Mouse (Mus musculus) liver, postnatal 0 days (tissue): ENCODE measurements at regions not wholly inside any gene's neighbourhood (a gene's known extent, or its start where the extent isn't known, plus 50 kb on each side); places are given as distances from the start of the nearest gene placed in this dataset.

ENCODE experiments used
- ATAC-seq: fragments of 200-750 bp; cut with Nextera tagmentation; 2 replicates; pipeline ENCODE4 v1.8.0; 2017; ENCODE audit warnings: mild to moderate bottlenecking, moderate library complexity
- DNase-seq: peaks from one replicate; pipeline ENCODE4 v3.0.0-alpha.2; 2016
- H3K27ac ChIP-seq: fragments of 300-500 bp; sonication (generic); 2 replicates; pipeline ENCODE4 v1.5.1; 2014; ENCODE audit warnings: antibody characterized with exemption, moderate library complexity, mild to moderate bottlenecking, low read depth
- H3K27me3 ChIP-seq: fragments of 300-500 bp; sonication (generic); 2 replicates; pipeline ENCODE4 v1.6.1; 2014; ENCODE audit warnings: low read length, control low read depth, mixed read lengths; ENCODE audit not compliant: insufficient read depth
- H3K36me3 ChIP-seq: fragments of 300-500 bp; sonication (generic); replicated peaks from 2 replicates; pipeline ENCODE4 v1.6.1; 2014; ENCODE audit warnings: mild to moderate bottlenecking, control low read depth, low read length, moderate library complexity, mixed read lengths; ENCODE audit not compliant: insufficient read depth
- H3K4me1 ChIP-seq: fragments of 300-500 bp; sonication (generic); 2 replicates; pipeline ENCODE4 v1.6.1; 2014; ENCODE audit warnings: antibody characterized with exemption, mild to moderate bottlenecking, control low read depth; ENCODE audit not compliant: insufficient read depth
- H3K4me2 ChIP-seq: fragments of 300-500 bp; sonication (generic); 2 replicates; pipeline ENCODE4 v1.6.1; 2014; ENCODE audit warnings: low read depth, mild to moderate bottlenecking, low read length, moderate library complexity, mixed read lengths
- H3K4me3 ChIP-seq: fragments of 300-500 bp; sonication (generic); 2 replicates; pipeline ENCODE4 v1.5.1; 2014; ENCODE audit warnings: low read depth, low read length
- H3K9ac ChIP-seq: fragments of 300-500 bp; sonication (generic); replicated peaks from 2 replicates; pipeline ENCODE4 v1.6.1; 2014; ENCODE audit warnings: mild to moderate bottlenecking, moderate library complexity
- H3K9me3 ChIP-seq: fragments of 300-500 bp; sonication (generic); 2 replicates; pipeline ENCODE4 v1.6.1; 2016; ENCODE audit warnings: mild to moderate bottlenecking, control low read depth, low read length, mixed read lengths
- CTCF ChIP-seq: sonication (generic); IDR thresholded peaks from 2 replicates; pipeline ENCODE4 v1.5.1; 2016; ENCODE audit warnings: antibody characterized with exemption, low read depth
- EP300 ChIP-seq: IDR thresholded peaks from 2 replicates; pipeline ENCODE4 v1.6.1; 2016; ENCODE audit warnings: antibody characterized with exemption, low read depth, mild to moderate bottlenecking
- WGBS: fragments of 180-500 bp; shearing (Covaris S2); extraction: QIAGEN DNeasy Blood & Tissue Kit; methylation state at CpG from one replicate; pipeline ENCODE4 v1.1.7; 2014; ENCODE audit not compliant: insufficient replicate concordance; 5-methylcytosine and 5-hydroxymethylcytosine counted together

DNA sequence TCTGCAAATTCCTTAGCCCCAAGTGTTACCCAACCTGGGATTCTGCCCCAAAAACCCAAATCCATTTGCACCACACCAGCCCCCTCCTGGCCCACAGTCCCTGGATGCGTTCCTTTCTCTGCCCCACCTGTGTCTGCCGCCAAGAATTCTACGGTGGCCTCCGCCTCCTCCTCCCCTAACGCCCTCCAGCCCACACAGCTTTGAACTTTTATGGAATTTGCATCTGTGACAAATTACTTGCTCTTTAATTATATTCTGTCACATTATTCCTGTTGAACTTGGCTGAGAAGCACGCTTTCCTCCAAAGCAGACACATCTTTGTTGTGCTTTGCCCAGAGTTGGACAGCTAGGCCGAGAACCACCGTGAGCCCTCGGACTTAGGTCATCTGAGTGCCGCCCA lies 131.8 kb upstream of the Cops8 start:
- Histone ChIP-seq H3K4me2 (no peak overlapping the region), H3K4me1 (no peaks in the 10 kb centered on the region), H3K9me3 (no peaks in the 10 kb centered on the region), H3K27ac (no peak overlapping the region), H3K9ac (no peak overlapping the region), H3K27me3 (no peaks in the 10 kb centered on the region), H3K4me3 (no peak overlapping the region), H3K36me3 (no peaks in the 10 kb centered on the region)
- ATAC-seq (no peak), DNase-seq (no peak)
- TF ChIP-seq EP300 (no peak), CTCF (no peak)
- WGBS, result 78% methylated on average over 10 of the region's 10 CpGs

DNA sequence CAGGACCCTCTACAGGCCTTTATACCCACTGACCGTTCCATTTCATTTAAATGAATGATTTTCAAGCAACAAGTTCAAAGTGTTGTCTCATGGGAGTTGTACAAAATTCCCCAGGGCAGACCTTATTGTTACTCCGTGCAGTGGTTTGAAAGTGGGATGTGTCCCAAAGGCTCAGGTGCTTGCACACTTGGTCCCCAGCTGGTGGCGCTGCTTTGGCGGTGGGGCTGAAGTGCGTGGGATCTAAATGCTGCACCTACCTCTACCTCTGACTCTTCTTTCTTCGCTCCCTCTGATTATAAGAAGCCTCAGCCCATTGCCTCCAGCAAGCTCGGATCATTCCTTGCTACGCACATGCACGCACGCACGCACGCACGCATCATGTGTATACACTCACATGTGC lies 131.0 kb upstream of the Cops8 start:
- 82% methylated on average over 13 of the region's 13 CpGs for WGBS
- Histone ChIP-seq H3K4me1 (no peaks in the 10 kb centered on the region), H3K27me3 (no peaks in the 10 kb centered on the region), H3K36me3 (no peaks in the 10 kb centered on the region), H3K4me2 (no peak overlapping the region), H3K27ac (no peak overlapping the region), H3K9ac (no peak overlapping the region), H3K4me3 (no peak overlapping the region), H3K9me3 (no peaks in the 10 kb centered on the region)
- TF ChIP-seq CTCF (no peak), EP300 (no peak)
- no peak for DNase-seq
- ATAC-seq, result no peak

DNA sequence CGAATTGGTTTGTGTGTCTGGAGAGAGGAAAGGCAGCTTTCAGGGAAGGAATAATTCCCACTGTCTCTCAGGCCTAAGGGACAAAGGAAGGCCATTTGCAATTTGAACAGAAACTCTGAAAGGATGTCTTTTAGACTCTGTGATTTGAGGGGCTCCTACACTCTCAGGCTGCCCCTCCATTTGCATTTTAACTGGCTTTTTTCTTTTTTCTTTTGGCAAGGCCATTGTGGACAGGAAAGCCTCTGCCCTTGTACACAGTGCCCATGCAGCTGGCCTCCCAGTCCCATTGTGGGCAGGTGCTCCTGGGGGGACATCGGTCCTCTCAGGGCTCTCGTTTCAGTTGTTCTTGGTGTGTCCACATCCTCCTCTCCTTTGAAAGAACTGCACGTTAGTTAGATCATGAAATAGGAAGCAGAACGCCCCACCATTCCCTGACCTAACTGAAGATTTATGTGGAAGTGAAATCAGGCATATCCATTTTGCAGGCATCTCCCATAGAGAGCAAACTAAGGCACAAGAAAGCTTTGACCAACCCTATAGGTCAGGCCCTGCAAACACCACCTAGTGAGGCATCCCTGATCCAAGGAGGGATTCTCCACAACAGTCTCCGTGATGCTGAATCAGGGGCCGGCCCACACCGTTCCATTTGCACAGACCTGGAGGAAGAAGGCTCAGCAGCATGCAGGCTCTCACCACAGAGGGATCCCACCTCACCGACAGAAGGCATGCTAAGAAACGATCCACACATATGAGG lies 127.5 kb upstream of the Cops8 start:
- WGBS, result 79% methylated on average over 10 of the region's 10 CpGs
- H3K9ac ChIP-seq, result no peak overlapping the region
- H3K4me2 ChIP-seq, result no peak overlapping the region
- H3K36me3 ChIP-seq, result no peaks in the 10 kb centered on the region
- H3K27me3 ChIP-seq, result no peaks in the 10 kb centered on the region
- H3K4me1 ChIP-seq, result no peaks in the 10 kb centered on the region
- no peak overlapping the region for H3K27ac ChIP-seq
- H3K9me3 ChIP-seq, result no peaks in the 10 kb centered on the region
- no peak overlapping the region for H3K4me3 ChIP-seq
- DNase-seq (no peak), ATAC-seq (no peak)
- TF ChIP-seq CTCF (no peak), EP300 (no peak)

DNA sequence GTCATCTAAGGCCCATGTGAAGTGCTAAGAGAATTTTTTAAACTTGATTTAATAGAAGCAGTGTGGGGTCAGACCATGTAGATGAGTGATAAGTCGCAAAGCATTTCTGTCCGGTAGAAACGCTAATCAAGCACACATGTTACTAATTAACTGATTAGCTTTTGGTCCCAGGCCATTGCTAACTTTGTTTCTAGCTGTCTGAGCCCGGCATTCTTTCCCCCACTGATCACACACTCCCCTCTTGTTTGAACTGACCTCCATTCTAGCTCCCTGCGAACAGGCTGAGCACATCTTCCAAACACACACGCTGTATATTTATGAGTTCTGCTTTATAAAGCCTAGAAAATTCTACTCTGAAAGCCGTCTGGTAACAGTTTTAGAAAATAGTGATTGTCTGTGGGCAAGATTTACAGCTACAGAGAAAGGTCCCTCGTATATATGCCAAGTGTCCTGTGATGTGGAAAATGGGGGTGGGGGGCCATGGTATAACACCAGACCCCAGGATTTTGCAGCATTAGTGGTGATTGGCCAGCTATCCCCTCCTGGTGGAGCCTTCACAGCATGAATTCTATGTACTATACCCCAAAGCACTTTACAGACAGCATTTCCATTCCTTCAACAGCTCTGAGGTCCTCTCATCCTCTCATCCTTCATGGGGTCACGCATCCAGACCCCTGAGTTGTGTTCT lies 126.1 kb upstream of the Cops8 start:
- TF ChIP-seq EP300 (no peak), CTCF (no peak)
- WGBS, result 52% methylated on average over 9 of the region's 9 CpGs
- Histone ChIP-seq H3K4me3 (no peak overlapping the region), H3K4me2 (no peak overlapping the region), H3K27ac (no peak overlapping the region), H3K4me1 (no peaks in the 10 kb centered on the region), H3K36me3 (no peaks in the 10 kb centered on the region), H3K9me3 (no peaks in the 10 kb centered on the region), H3K27me3 (no peaks in the 10 kb centered on the region), H3K9ac (no peak overlapping the region)
- DNase-seq (no peak), ATAC-seq (no peak)

DNA sequence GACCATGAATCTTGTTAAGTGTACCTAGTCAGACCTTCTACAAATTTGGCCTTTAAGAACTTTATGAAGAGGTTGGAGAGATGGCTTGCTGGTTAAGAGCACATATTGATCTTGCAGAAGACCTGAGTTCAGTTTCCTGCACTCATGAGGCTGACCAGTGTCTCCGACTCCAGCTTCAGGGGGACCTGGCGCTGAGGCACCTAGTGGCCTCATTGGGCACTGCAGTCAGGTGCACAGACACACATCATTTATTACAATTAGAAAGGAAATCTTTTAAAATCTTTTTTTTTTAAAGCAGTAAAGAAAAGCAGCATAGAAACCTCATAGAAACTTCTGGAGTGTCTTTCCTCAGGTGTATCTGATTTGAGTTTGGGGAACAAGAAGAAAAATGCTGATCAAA lies 123.9 kb upstream of the Cops8 start:
- H3K27ac ChIP-seq, result no peak overlapping the region
- no peaks in the 10 kb centered on the region for H3K9me3 ChIP-seq
- no peak for DNase-seq
- no peak overlapping the region for H3K4me2 ChIP-seq
- no peak overlapping the region for H3K4me3 ChIP-seq
- H3K4me1 ChIP-seq, result no peaks in the 10 kb centered on the region
- TF ChIP-seq CTCF (peak; percentile 27), EP300 (no peak)
- no peak for ATAC-seq
- no peaks in the 10 kb centered on the region for H3K36me3 ChIP-seq
- no peak overlapping the region for H3K9ac ChIP-seq
- WGBS, result 81% methylated on average over 2 of the region's 2 CpGs
- no peaks in the 10 kb centered on the region for H3K27me3 ChIP-seq

DNA sequence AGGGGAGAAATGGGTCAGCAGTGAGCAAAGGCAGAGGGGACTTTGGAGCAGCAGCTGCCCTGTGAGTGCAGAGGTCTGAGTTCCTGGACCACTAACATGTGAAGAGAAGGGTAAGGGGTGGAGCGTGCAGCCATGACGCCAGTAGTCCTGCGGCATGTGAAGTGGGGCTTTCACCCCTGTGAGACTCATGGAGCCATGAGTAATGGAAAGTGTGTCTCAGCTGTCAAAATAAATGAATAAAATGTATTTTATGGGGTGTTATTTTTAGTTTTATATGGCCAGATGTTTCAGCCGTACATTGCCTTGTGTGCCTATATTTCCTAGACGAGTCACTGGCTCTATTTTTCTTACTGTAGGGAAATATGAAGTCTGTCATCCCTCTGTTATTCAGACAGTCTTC lies 121.5 kb upstream of the Cops8 start:
- Histone ChIP-seq H3K9ac (no peak overlapping the region), H3K27me3 (no peaks in the 10 kb centered on the region), H3K9me3 (no peaks in the 10 kb centered on the region), H3K4me3 (no peak overlapping the region), H3K36me3 (no peaks in the 10 kb centered on the region), H3K27ac (no peak overlapping the region), H3K4me2 (no peak overlapping the region), H3K4me1 (no peaks in the 10 kb centered on the region)
- 91% methylated on average over 5 of the region's 5 CpGs for WGBS
- ATAC-seq (no peak), DNase-seq (no peak)
- TF ChIP-seq EP300 (no peak), CTCF (no peak)
